Mouse (Mus musculus) layer of hippocampus, adult 8-10 months (tissue): ENCODE results near the gene Foxi2. TPM values are rescaled to one million over a fixed set of nuclear protein-coding genes. Genes with fewer than 3 reads are reported as not detected.

Source experiments
- total RNA-seq, 4 experiments: library from RNA; stranded (reverse); gene quantifications; 2 replicates each; pipeline ENCODE4 v1.2.4; 2022

The Foxi2 gene
- total RNA-seq, 4 experiments from 2014 or later, result not detected

Other genes starting within 250 kb of the Foxi2 start
- under 1 TPM in 1 of 4 experiments, not detected in 3; 0.31 TPM for gene Nps, start 151.6 kb upstream of the Foxi2 start, total RNA-seq
- gene Clrn3, start 118.3 kb downstream of the Foxi2 start, total RNA-seq, result not detected
- gene Ptpre, start 127.2 kb downstream of the Foxi2 start, total RNA-seq, result 10 to 100 TPM; 49.5 to 52.8 (median 51.5) TPM